Mouse (Mus musculus) brain, embryonic 14.5 days (tissue): ENCODE measurements around the gene Eid2b.

Source experiments
- CTCF ChIP-seq: fragments of 200-500 bp; IDR thresholded peaks from 2 replicates; pipeline ENCODE4 v1.5.1; 2012; ENCODE audit warnings: inconsistent platforms, mild to moderate bottlenecking, moderate library complexity, borderline replicate concordance; ENCODE audit not compliant: insufficient read depth, insufficient read length; ENCODE audit errors: extremely low read depth
- POLR2A ChIP-seq: fragments of 200-500 bp; IDR thresholded peaks from 2 replicates; pipeline ENCODE4 v1.6.1; 2012; ENCODE audit warnings: mild to moderate bottlenecking, inconsistent platforms, borderline replicate concordance; ENCODE audit not compliant: poor library complexity, insufficient read depth, insufficient read length, severe bottlenecking; ENCODE audit errors: extremely low read depth

DNA sequence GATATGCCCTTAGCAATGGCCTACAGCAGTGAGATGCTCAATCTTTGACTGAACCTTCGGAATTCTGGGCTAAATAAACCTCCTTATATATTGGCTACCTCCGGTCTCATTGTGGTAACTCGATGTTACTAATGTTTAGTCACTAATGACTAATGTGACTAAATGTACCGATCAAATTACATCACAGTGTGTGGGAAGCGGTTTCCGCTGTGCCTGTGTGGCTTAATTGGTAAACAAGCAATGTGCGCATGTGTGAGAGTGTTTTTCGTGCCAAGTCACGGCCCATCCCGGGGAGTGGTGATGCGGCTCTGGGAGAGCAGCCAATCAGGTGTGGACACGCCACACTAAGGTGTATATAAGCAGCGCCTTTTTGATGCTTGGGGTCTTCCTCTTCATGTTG lies 12.1 kb upstream of the Eid2b start:
- no peak for TF ChIP-seq CTCF
- no peak for TF ChIP-seq POLR2A
